Mouse (Mus musculus): ENCODE data around the gene Tm2d1. TPM values are rescaled to one million over a fixed set of nuclear protein-coding genes. Genes with fewer than 3 reads are reported as not detected.

Tm2d1 gene
- polyA plus RNA-seq, 1 experiment from 2014 or later = 105 TPM

- no peak overlapping the region for H3K27ac ChIP-seq
- peaks cover 12% of the 10 kb centered on the region for H3K4me1 ChIP-seq
- no peak overlapping the region for H3K4me3 ChIP-seq
- no peaks in the 10 kb centered on the region; the same call in 1 of the 2 replicates for H3K27me3 ChIP-seq
- 91% methylated on average over 2 of the region's 2 CpGs for WGBS
- H3K9ac ChIP-seq = no peak overlapping the region
- no peak for ATAC-seq (ENCODE audit: low FRiP score)
- H3K36me3 ChIP-seq = no peaks in the 10 kb centered on the region
- H3K4me2 ChIP-seq (replicated peaks) = no peak overlapping the region
- H3K9me3 ChIP-seq (replicated peaks) = no peaks in the 10 kb centered on the region
Measured at GRCm38 (mm10) chr4:98317149-98317548, 66.0 kb downstream of the Tm2d1 start.

Other genes with a start within 250 kb of the Tm2d1 start
- 14.9 and 16.1 TPM in 2 replicates for gene Patj, start 12.5 kb upstream of the Tm2d1 start, polyA plus RNA-seq (2016; fragmentation: Nextera tagmentation; extraction: Ambion mirVana)